Comparison of ENCODE assay signal across 24 mouse cellular contexts in genomic region chr13:43704533-43705116, GRCm38 (mm10).
DNase-seq lines count a peak whose midpoint lies in the region; ATAC-seq and TF ChIP-seq lines count a peak whose summit lies in the region.
"Had no signal": no experiment of that assay in that cellular context is flagged by ENCODE, and none has a peak within 500 bp of the region (broad histone marks: within the 10 kb centered on the region; RNA-seq: fewer than 3 reads in every experiment).

No protein-coding gene starts in this region.

- H3K4me3 ChIP-seq in heart, embryonic 13.5 days: no peak overlapping the region
- H3K4me3 ChIP-seq in kidney, adult 2 months (ENCODE audit: insufficient read depth, low read depth, low read length): no peak overlapping the region
- no peak overlapping the region for H3K4me3 ChIP-seq in limb, embryonic 14.5 days (replicated peaks; ENCODE audit: low read length)
- H3K4me3 ChIP-seq in limb, embryonic 10.5 days: no peak overlapping the region
- H3K4me3 ChIP-seq: embryonic facial prominence, embryonic 12.5 days; forebrain, embryonic 15.5 days; gastrocnemius, adult 2 months; liver, embryonic 15.5 days; midbrain, embryonic 15.5 days; stomach, embryonic 15.5 days had no signal

- H3K36me3 ChIP-seq in heart, embryonic 13.5 days: no peaks in the 10 kb centered on the region
- H3K36me3 ChIP-seq in kidney, adult 2 months (ENCODE audit: control insufficient read depth, insufficient read depth, low read length): no peaks in the 10 kb centered on the region
- H3K36me3 ChIP-seq in limb, embryonic 14.5 days (ENCODE audit: control insufficient read depth, insufficient read depth, low read length): no peaks in the 10 kb centered on the region
- H3K36me3 ChIP-seq in limb, embryonic 10.5 days: no peaks in the 10 kb centered on the region
- H3K36me3 ChIP-seq: embryonic facial prominence, embryonic 12.5 days; forebrain, embryonic 15.5 days; liver, embryonic 15.5 days; midbrain, embryonic 15.5 days; stomach, embryonic 15.5 days had no signal

- peaks cover 31% of the 10 kb centered on the region for H3K4me1 ChIP-seq in heart, embryonic 13.5 days
- H3K4me1 ChIP-seq in kidney, adult 2 months (ENCODE audit: control insufficient read depth, insufficient read depth, low read length): no peaks in the 10 kb centered on the region
- H3K4me1 ChIP-seq in limb, embryonic 14.5 days (ENCODE audit: control insufficient read depth, insufficient read depth, low read length): peaks cover 16% of the 10 kb centered on the region
- H3K4me1 ChIP-seq in limb, embryonic 10.5 days: peaks cover 20% of the 10 kb centered on the region
- H3K4me1 ChIP-seq: liver, embryonic 15.5 days; midbrain, embryonic 15.5 days; stomach, embryonic 15.5 days had no signal

- peaks cover 2% of the 10 kb centered on the region; the same call in 1 of the 2 replicates for H3K27me3 ChIP-seq in heart, embryonic 13.5 days (replicated peaks)
- no peaks in the 10 kb centered on the region for H3K27me3 ChIP-seq in kidney, adult 2 months (replicated peaks; ENCODE audit: control insufficient read depth, insufficient read depth, low read length)
- no peaks in the 10 kb centered on the region for H3K27me3 ChIP-seq in limb, embryonic 14.5 days (ENCODE audit: control insufficient read depth, insufficient read depth, low read length)
- H3K27me3 ChIP-seq in limb, embryonic 10.5 days (ENCODE audit: low read depth, poor library complexity, severe bottlenecking): no peaks in the 10 kb centered on the region
- H3K27me3 ChIP-seq: embryonic facial prominence, embryonic 12.5 days; forebrain, embryonic 15.5 days; liver, embryonic 15.5 days; midbrain, embryonic 15.5 days; stomach, embryonic 15.5 days had no signal

- H3K4me2 ChIP-seq in heart, embryonic 13.5 days: no peak overlapping the region
- H3K4me2 ChIP-seq in limb, embryonic 14.5 days (replicated peaks; ENCODE audit: low read depth, low read length, severe bottlenecking): no peak overlapping the region
- H3K4me2 ChIP-seq: embryonic facial prominence, embryonic 12.5 days; forebrain, embryonic 15.5 days; hindbrain, embryonic 14.5 days; liver, embryonic 15.5 days; lung, embryonic 14.5 days; midbrain, embryonic 15.5 days; stomach, embryonic 15.5 days had no signal

- no peak for TF ChIP-seq CTCF in kidney, adult 2 months (conservative IDR thresholded peaks at IDR 0.05; ENCODE audit: insufficient read depth, insufficient read length, low read depth, low read length)

- no peaks in the 10 kb centered on the region for H3K9me3 ChIP-seq in heart, embryonic 13.5 days
- H3K9me3 ChIP-seq in limb, embryonic 14.5 days (ENCODE audit: control insufficient read depth, low read length): no peaks in the 10 kb centered on the region
- H3K9me3 ChIP-seq in limb, embryonic 10.5 days (replicated peaks): no peaks in the 10 kb centered on the region
- H3K9me3 ChIP-seq: embryonic facial prominence, embryonic 12.5 days; forebrain, embryonic 15.5 days; liver, embryonic 15.5 days; midbrain, embryonic 15.5 days; stomach, embryonic 15.5 days had no signal

- no peak overlapping the region for H3K27ac ChIP-seq in heart, embryonic 13.5 days (replicated peaks)
- H3K27ac ChIP-seq in kidney, adult 2 months (ENCODE audit: insufficient read depth, low read depth, low read length): no peak overlapping the region
- H3K27ac ChIP-seq in limb, embryonic 14.5 days (replicated peaks; ENCODE audit: low read depth, low read length): no peak overlapping the region
- H3K27ac ChIP-seq in limb, embryonic 10.5 days: no peak overlapping the region
- H3K27ac ChIP-seq: embryonic facial prominence, embryonic 12.5 days; forebrain, embryonic 15.5 days; gastrocnemius, adult 2 months; liver, embryonic 15.5 days; midbrain, embryonic 15.5 days; stomach, embryonic 15.5 days had no signal

- H3K9ac ChIP-seq in heart, embryonic 13.5 days: no peak overlapping the region
- no peak overlapping the region for H3K9ac ChIP-seq in limb, embryonic 14.5 days (ENCODE audit: low read depth, low read length, severe bottlenecking)
- H3K9ac ChIP-seq: embryonic facial prominence, embryonic 12.5 days; forebrain, embryonic 15.5 days; hindbrain, embryonic 14.5 days; liver, embryonic 15.5 days; lung, embryonic 14.5 days; midbrain, embryonic 15.5 days; stomach, embryonic 15.5 days had no signal

- no peak for TF ChIP-seq POLR2A in kidney, adult 2 months (IDR thresholded peaks at IDR 0.05; ENCODE audit: low read depth, low read length)
- TF ChIP-seq POLR2A in limb, embryonic 14.5 days (IDR thresholded peaks at IDR 0.05; ENCODE audit: borderline replicate concordance, extremely low read depth, insufficient read depth, insufficient read length): no peak

- peak; percentile 17; the same call in 1 of the 2 replicates for ATAC-seq in heart, embryonic 13.5 days (ENCODE audit: extremely low read depth, insufficient number of reproducible peaks, low FRiP score, low TSS enrichment)
- ATAC-seq in limb, embryonic 14.5 days (ENCODE audit: low FRiP score, low read depth): 0 out of 2 replicates have a peak, but pooled peaks have one; percentile 19
- ATAC-seq: forebrain, embryonic 15.5 days; intestine, postnatal 0 days; midbrain, embryonic 15.5 days had no signal

- no peak for DNase-seq in heart, postnatal 4 days
- DNase-seq in kidney, adult 2 months: peak; percentile 36
- DNase-seq in kidney, postnatal 4 days: no peak
- peak; percentile 49 for DNase-seq in limb, embryonic 14.5 days (ENCODE audit: low spot score)
- no peak for DNase-seq in limb, embryonic 10.5 days (ENCODE audit: low spot score)
- DNase-seq: adrenal gland, postnatal 25 days; B cell, adult 2 months; cerebellum, adult 18-20 months; cerebellum, postnatal 36 days; embryo, embryonic 11 days; gastrocnemius, adult 2 months; gastrocnemius, postnatal 36 days; layer of hippocampus, postnatal 36 days; lung, embryonic 14.5 days; lung, postnatal 14 days; right cerebral cortex, postnatal 25 days had no signal

- WGBS in heart, embryonic 13.5 days: 38% methylated on average over 7 of the region's 7 CpGs
- 66% methylated on average over 7 of the region's 7 CpGs for WGBS in kidney, adult 2 months
- 35% methylated on average over 7 of the region's 7 CpGs for WGBS in limb, embryonic 14.5 days
- WGBS in limb, embryonic 10.5 days: 55% methylated on average over 7 of the region's 7 CpGs

Comparison
In these comparisons a context has a peak if more than half of its experiments do, and no peak if none do; other contexts are left out.
1. DNase-seq: peak in kidney, adult 2 months (single experiment) and limb, embryonic 14.5 days (single experiment); none in heart, postnatal 4 days (single experiment), kidney, postnatal 4 days (0 of 2) and limb, embryonic 10.5 days (single experiment).